Mouse (Mus musculus) heart, adult 2 months (tissue): ENCODE results near the gene Pdk2. TPM values are rescaled to one million over a fixed set of nuclear protein-coding genes. Genes with fewer than 3 reads are reported as not detected.

Experiments used
- DNase-seq, 2 experiments: peaks; one replicate each; pipeline ENCODE4 v3.0.0; 2021
- H3K27ac ChIP-seq: fragments of 200-600 bp; 2 replicates; pipeline ENCODE4 v1.8.1; 2022
- H3K27me3 ChIP-seq: fragments of 200-500 bp; 2 replicates; pipeline ENCODE4 v1.6.1; 2012; ENCODE audit warnings: mild to moderate bottlenecking, low read length, inconsistent platforms, mixed read lengths; ENCODE audit not compliant: control insufficient read depth, insufficient read depth
- H3K36me3 ChIP-seq: fragments of 200-500 bp; 2 replicates; pipeline ENCODE4 v1.6.1; 2012; ENCODE audit warnings: low read length, inconsistent platforms; ENCODE audit not compliant: control insufficient read depth, insufficient read depth
- H3K4me1 ChIP-seq: fragments of 200-500 bp; 2 replicates; pipeline ENCODE4 v1.6.1; 2011; ENCODE audit warnings: low read length; ENCODE audit not compliant: control insufficient read depth, insufficient read depth
- H3K4me3 ChIP-seq: fragments of 200-600 bp; 2 replicates; pipeline ENCODE4 v1.8.1; 2022
- H3K79me2 ChIP-seq: fragments of 200-500 bp; replicated peaks from 2 replicates; pipeline ENCODE4 v1.6.1; 2012; ENCODE audit warnings: mild to moderate bottlenecking, inconsistent platforms, low read length, moderate library complexity, mixed read lengths; ENCODE audit not compliant: control insufficient read depth, insufficient read depth
- H3K9ac ChIP-seq: fragments of 200-500 bp; 2 replicates; pipeline ENCODE4 v1.6.1; 2012; ENCODE audit warnings: low read depth, mild to moderate bottlenecking, control low read depth, inconsistent platforms, low read length, mixed read lengths
- CTCF ChIP-seq: fragments of 200-600 bp; IDR thresholded peaks from 2 replicates; pipeline ENCODE4 v1.8.1; 2022; ENCODE audit warnings: antibody characterized with exemption, mild to moderate bottlenecking, moderate library complexity
- EP300 ChIP-seq: fragments of 200-500 bp; IDR thresholded peaks from 2 replicates; pipeline ENCODE4 v1.6.1; 2011; ENCODE audit warnings: low read depth, low read length, control low read depth; ENCODE audit not compliant: insufficient read depth
- POLR2A ChIP-seq: fragments of 200-500 bp; IDR thresholded peaks from 2 replicates; pipeline ENCODE4 v1.6.1; 2011; ENCODE audit warnings: mild to moderate bottlenecking, low read depth, low read length, control low read depth; ENCODE audit not compliant: insufficient read depth
- WGBS: fragments of 180-500 bp; shearing (Covaris S2); methylation state at CpG from one replicate; pipeline ENCODE4 v1.1.7; 2018; 5-methylcytosine and 5-hydroxymethylcytosine counted together
- intact Hi-C: fragments of 180-260 bp; cut with DNase I; formaldehyde crosslinking; loops from one replicate; pipeline ENCODE4 v1.15.1; 2025
- polyA plus RNA-seq: library from polyadenylated mRNA; depleted of rRNA; stranded (reverse); fragments of >200 nt; gene quantifications from 2 replicates; pipeline ENCODE4 v1.2.3, GENCODE M21; 2012
- total RNA-seq, 2 experiments: library from RNA; stranded (reverse); gene quantifications; 2 replicates each; pipeline ENCODE4 v1.2.3; 2021

The Pdk2 gene
- total and polyA plus RNA-seq, 3 experiments = 393 to 592 (median 479) TPM

DNA sequence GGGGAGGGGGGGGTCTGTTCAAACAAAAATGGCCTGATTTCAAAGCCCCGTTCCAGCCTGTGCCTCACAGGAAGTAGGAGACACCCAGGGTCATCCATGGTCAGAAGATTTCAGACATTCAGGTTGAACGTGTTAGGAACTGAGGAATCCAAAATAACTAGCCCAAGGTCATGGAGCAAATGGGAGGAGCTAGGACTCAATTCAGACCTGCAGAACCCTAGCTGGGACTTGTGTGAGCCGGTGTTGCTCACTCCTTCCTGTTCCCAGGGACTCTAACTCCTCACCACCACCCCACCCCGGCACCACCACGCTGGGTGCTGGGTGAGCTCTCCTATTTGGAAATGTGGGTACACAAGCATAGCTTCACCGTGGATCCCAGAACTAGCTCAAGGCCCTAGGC lies 53.8 kb downstream of the Pdk2 start:
- Histone ChIP-seq H3K4me3 (no peak overlapping the region), H3K27me3 (no peaks in the 10 kb centered on the region), H3K79me2 (peaks cover 3% of the 10 kb centered on the region), H3K36me3 (no peaks in the 10 kb centered on the region), H3K4me1 (peaks cover 9% of the 10 kb centered on the region), H3K27ac (no peak overlapping the region), H3K9ac (no peak overlapping the region)
- TF ChIP-seq POLR2A (no peak), EP300 (no peak), CTCF (no peak)
- intact Hi-C loops = no loop called here
- no peak for DNase-seq
- 33% methylated on average over 6 of the region's 6 CpGs for WGBS

DNA sequence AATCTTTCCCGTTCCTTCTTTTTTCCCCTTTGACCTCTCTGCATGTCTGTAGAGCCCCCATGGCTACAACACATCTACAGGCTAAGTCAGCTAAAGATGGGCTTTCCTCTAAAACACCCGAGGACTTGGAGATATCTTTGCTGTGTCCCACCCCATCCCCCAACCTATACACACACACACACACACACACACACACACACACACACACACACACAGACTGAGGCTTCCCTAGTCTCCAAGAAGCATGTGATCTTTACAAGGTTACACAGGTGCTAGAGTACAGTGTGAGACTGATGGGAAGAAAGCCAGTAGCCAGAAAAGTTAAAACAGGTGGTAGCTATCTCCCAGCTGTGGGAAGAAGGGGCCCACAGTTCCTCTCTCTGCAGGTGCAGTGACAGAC lies 54.7 kb downstream of the Pdk2 start:
- no peak for DNase-seq
- no peaks in the 10 kb centered on the region for H3K79me2 ChIP-seq
- no peak overlapping the region for H3K27ac ChIP-seq
- no peaks in the 10 kb centered on the region for H3K36me3 ChIP-seq
- no peak overlapping the region for H3K4me3 ChIP-seq
- TF ChIP-seq POLR2A (no peak), EP300 (no peak), CTCF (no peak)
- peaks cover 9% of the 10 kb centered on the region for H3K4me1 ChIP-seq
- no peaks in the 10 kb centered on the region for H3K27me3 ChIP-seq
- intact Hi-C loops = no loop called here
- WGBS = 56% methylated on average over 2 of the region's 2 CpGs
- H3K9ac ChIP-seq = no peak overlapping the region

DNA sequence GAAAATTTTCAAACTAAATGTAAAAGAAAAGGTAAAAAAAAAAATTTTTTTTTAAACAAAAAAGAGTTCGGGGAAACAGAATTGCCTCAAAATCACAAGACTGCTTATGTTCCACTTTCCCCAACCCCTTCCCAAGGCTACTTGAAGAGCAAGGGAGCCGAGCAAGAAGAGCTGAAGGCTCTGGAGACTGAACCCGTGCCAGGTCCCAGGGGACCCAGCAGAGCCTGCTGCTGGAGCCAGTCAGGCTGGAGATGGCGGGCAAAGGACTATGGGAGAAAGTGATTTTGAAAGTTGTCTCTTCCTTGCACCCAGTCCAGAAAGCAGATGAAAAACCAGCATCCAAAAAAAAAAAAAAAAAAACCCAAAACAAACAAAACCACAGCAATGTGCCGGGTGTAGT lies 55.3 kb downstream of the Pdk2 start:
- TF ChIP-seq POLR2A = no peak
- DNase-seq = peak in 1 of 2 experiments; percentile 17
- intact Hi-C loops = no loop called here
- Histone ChIP-seq H3K4me1 (peaks cover 9% of the 10 kb centered on the region), H3K4me3 (no peak overlapping the region), H3K27me3 (no peaks in the 10 kb centered on the region), H3K36me3 (no peaks in the 10 kb centered on the region), H3K79me2 (no peaks in the 10 kb centered on the region), H3K9ac (no peak overlapping the region), H3K27ac (no peak overlapping the region)
- 74% methylated on average over 5 of the region's 5 CpGs for WGBS

DNA sequence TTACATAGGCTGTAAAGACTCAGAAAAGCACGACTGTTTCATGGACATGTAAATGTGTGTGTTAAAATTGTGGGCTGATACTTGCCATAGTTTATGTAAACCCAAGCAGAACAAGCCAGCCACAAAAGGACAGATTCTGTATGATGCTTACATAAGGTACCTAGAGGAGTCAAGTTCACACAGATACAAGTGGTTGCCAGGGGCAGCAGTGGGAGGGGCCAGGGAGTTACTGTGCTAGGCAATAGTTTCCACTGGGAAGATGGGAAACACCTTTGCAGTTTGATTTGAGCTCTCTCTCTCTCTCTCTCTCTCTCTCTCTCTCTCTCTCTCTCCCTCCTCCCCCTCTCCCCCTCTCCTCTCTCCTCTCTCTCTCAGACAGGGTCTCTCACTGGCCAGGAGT lies 56.0 kb downstream of the Pdk2 start:
- Histone ChIP-seq H3K27ac (no peak overlapping the region), H3K4me1 (peaks cover 9% of the 10 kb centered on the region), H3K4me3 (no peak overlapping the region), H3K36me3 (no peaks in the 10 kb centered on the region), H3K9ac (no peak overlapping the region), H3K79me2 (no peaks in the 10 kb centered on the region), H3K27me3 (no peaks in the 10 kb centered on the region)
- TF ChIP-seq CTCF = no peak
- TF ChIP-seq EP300 = no peak
- no peak for TF ChIP-seq POLR2A
- DNase-seq = peak in 1 of 2 experiments; percentile 8
- intact Hi-C loops = no loop called here
- 49% methylated on average over 1 of the region's 1 CpGs for WGBS

DNA sequence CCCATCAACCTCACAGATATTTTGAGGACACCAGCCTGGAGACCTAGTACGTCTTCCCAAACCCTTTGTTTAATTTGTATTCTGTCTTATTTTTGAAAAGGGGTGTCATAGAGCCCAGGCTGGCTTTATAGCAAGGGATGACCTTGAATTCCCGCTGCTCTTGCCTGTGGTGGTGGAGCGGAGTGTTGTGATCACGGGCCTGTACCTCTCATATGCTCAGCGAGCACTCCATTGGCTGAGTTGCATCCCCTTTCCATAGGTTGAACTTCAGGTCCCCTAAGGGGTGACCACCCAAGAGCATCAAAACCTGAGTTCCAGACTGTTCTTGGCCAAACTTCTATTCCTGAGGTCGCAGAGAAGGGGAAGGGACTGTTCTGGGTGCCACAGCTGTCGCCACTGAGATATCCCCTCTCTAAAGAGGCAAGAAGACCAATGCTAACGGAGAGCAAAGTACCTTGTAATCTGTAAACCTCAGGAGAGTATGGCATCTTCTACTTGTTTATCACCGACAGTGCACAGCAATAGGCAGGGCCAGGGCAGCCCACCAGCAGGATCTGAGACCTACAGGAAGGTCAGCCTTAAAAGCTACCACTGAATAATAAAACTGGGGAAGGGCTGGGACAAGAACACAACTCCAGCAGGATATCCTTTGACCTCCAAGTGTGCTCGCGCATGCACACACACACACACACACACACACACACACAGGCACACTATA lies 61.5 kb downstream of the Pdk2 start:
- intact Hi-C loops = loop anchor here (1.0 to 2.0 kb wide), 4 partner anchors 10 to 63 kb away; no protein-coding TSS in a partner anchor
- Histone ChIP-seq H3K27me3 (no peaks in the 10 kb centered on the region), H3K27ac (peak overlapping the region; percentile 81), H3K4me1 (peaks cover 1% of the 10 kb centered on the region; the same call in 1 of the 2 replicates), H3K36me3 (no peaks in the 10 kb centered on the region), H3K9ac (no peak overlapping the region), H3K79me2 (no peaks in the 10 kb centered on the region), H3K4me3 (peak overlapping the region; percentile 38; the same call in 1 of the 2 replicates)
- 63% methylated on average over 11 of the region's 11 CpGs for WGBS
- no peak for TF ChIP-seq EP300
- TF ChIP-seq CTCF = no peak
- no peak for TF ChIP-seq POLR2A
- DNase-seq = peak in 1 of 2 experiments; percentile 7

DNA sequence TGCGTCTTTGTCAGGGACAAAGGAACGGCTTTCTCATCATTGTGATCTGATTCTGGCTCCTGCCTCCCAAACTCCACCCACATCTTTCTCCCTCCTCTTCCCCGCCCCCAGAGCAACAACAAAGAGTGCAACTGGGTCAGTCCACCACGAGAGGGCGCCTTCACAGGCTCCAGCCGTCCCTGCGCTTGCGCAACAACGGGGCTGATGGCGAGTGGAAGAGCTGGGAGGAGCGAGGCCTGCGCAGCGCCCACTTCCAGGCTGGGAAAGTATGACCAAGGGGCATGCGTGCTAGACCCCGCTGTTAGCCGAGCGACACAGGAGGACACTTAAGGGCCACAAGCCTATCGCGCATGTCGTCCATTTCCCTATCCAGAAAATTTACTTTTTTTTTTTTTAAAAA lies 62.2 kb downstream of the Pdk2 start:
- intact Hi-C loops = loop anchor here (1.0 to 2.0 kb wide), 4 partner anchors 10 to 64 kb away; no protein-coding TSS in a partner anchor
- under 1% methylated on average over 20 of the region's 20 CpGs for WGBS
- Histone ChIP-seq H3K4me1 (peaks cover 1% of the 10 kb centered on the region; the same call in 1 of the 2 replicates), H3K4me3 (peak overlapping the region; percentile 38), H3K27ac (peak overlapping the region; percentile 81), H3K79me2 (no peaks in the 10 kb centered on the region), H3K27me3 (no peaks in the 10 kb centered on the region), H3K9ac (0 out of 2 replicates have a peak overlapping the region, but pooled peaks have one; percentile 24), H3K36me3 (no peaks in the 10 kb centered on the region)
- TF ChIP-seq EP300 (peak; percentile 98), CTCF (no peak; the same call in 1 of the 2 replicates), POLR2A (peak; percentile 88)
- peak; percentile 96 to 97 for DNase-seq
